Mouse (Mus musculus) myocyte (in vitro differentiated cells): ENCODE measurements around the gene Slc52a3. TPM values are rescaled to one million over a fixed set of nuclear protein-coding genes. Genes with fewer than 3 reads are reported as not detected.

Experiments used
- H3K27me3 ChIP-seq: one replicate; pipeline ENCODE4 v1.6.1; 2011; ENCODE audit not compliant: control insufficient read depth, insufficient read depth, insufficient read length
- H3K36me3 ChIP-seq: one replicate; pipeline ENCODE4 v1.6.1; 2011; ENCODE audit not compliant: control insufficient read depth, insufficient read depth
- H3K4me2 ChIP-seq: one replicate; pipeline ENCODE4 v1.6.1; 2011; ENCODE audit warnings: low read depth, control low read depth
- H3K4me3 ChIP-seq: one replicate; pipeline ENCODE4 v1.5.1; 2011; ENCODE audit warnings: mild to moderate bottlenecking, control low read depth, moderate library complexity
- H3K79me2 ChIP-seq: one replicate; pipeline ENCODE4 v1.6.1; 2011; ENCODE audit not compliant: control insufficient read depth, insufficient read depth
- H3ac ChIP-seq: one replicate; pipeline ENCODE4 v1.6.1; 2011; ENCODE audit not compliant: control insufficient read depth, insufficient read length
- CEBPB ChIP-seq: IDR thresholded peaks from 2 replicates; pipeline ENCODE4 v1.6.1; 2011; ENCODE audit warnings: mild to moderate bottlenecking, moderate library complexity; ENCODE audit not compliant: poor library complexity, insufficient read depth, severe bottlenecking
- E2F4 ChIP-seq: IDR thresholded peaks from one replicate; pipeline ENCODE4 v1.6.1; 2011; ENCODE audit warnings: mild to moderate bottlenecking, control low read depth, moderate library complexity; ENCODE audit not compliant: insufficient read depth
- MAX ChIP-seq: IDR thresholded peaks from one replicate; pipeline ENCODE4 v1.6.1; 2011; ENCODE audit warnings: low read depth, mild to moderate bottlenecking, control low read depth
- MYOD1 ChIP-seq, 3 experiments: IDR thresholded peaks; one replicate each; pipeline ENCODE4 v1.6.1; 2011; ENCODE audit warnings: control low read depth in 2 of 3, low read depth in 2 of 3, mild to moderate bottlenecking in 2 of 3, moderate library complexity in 1 of 3; ENCODE audit not compliant: insufficient read length in 2 of 3, control insufficient read depth in 1 of 3
- MYOG ChIP-seq, 3 experiments: IDR thresholded peaks; one replicate each; pipeline ENCODE4 v1.6.1; 2011; ENCODE audit warnings: control low read depth in 2 of 3, low read depth in 2 of 3, mild to moderate bottlenecking in 2 of 3; ENCODE audit not compliant: insufficient read length in 2 of 3, control insufficient read depth in 1 of 3, insufficient read depth in 1 of 3
- POLR2A ChIP-seq: IDR thresholded peaks from one replicate; pipeline ENCODE4 v1.6.1; 2011; ENCODE audit warnings: low read depth, mild to moderate bottlenecking, control low read depth, moderate library complexity; ENCODE audit not compliant: insufficient read length
- POLR2AphosphoS2 ChIP-seq: IDR thresholded peaks from one replicate; pipeline ENCODE4 v1.6.1; 2011; ENCODE audit warnings: low read depth, control low read depth; ENCODE audit not compliant: insufficient read length
- REST ChIP-seq: IDR thresholded peaks from one replicate; pipeline ENCODE4 v1.6.1; 2011; ENCODE audit warnings: mild to moderate bottlenecking, control low read depth, moderate library complexity; ENCODE audit not compliant: insufficient read depth, insufficient read length
- SRF ChIP-seq: IDR thresholded peaks from one replicate; pipeline ENCODE4 v1.6.1; 2011; ENCODE audit warnings: low read depth; ENCODE audit not compliant: control insufficient read depth, insufficient read length
- TCF12 ChIP-seq: IDR thresholded peaks from one replicate; pipeline ENCODE4 v1.6.1; 2011; ENCODE audit warnings: mild to moderate bottlenecking, control low read depth; ENCODE audit not compliant: poor library complexity, insufficient read depth, severe bottlenecking
- TCF3 ChIP-seq: IDR thresholded peaks from one replicate; pipeline ENCODE4 v1.6.1; 2011; ENCODE audit warnings: low read depth, control low read depth; ENCODE audit not compliant: insufficient read length
- USF1 ChIP-seq: IDR thresholded peaks from one replicate; pipeline ENCODE4 v1.6.1; 2011; ENCODE audit warnings: low read depth, mild to moderate bottlenecking, control low read depth, moderate library complexity
- polyA plus RNA-seq: library from polyadenylated mRNA; unstranded; fragments of >200 nt; fragmentation: generic; extraction: Trizol; gene quantifications from one replicate; pipeline ENCODE4 v1.2.1, GENCODE M21; 2012; ENCODE audit warnings: missing spikeins

The Slc52a3 gene
- polyA plus RNA-seq, 1 experiment = 0.02 TPM

GRCm38 (mm10) chr2:151984019-151984418, 12.3 kb upstream of the Slc52a3 start:
- peaks cover 10% of the 10 kb centered on the region for H3K79me2 ChIP-seq
- H3K4me3 ChIP-seq = no peak overlapping the region
- H3K36me3 ChIP-seq = no peaks in the 10 kb centered on the region
- TF ChIP-seq MYOG (IDR thresholded peaks at IDR 0.05; ENCODE audit: control insufficient read depth in 1 of 3, insufficient read depth in 1 of 3, insufficient read length in 2 of 3, low read depth in 2 of 3) (no peak), TCF3 (no peak), REST (no peak), CEBPB (no peak), POLR2A (no peak), TCF12 (no peak), POLR2AphosphoS2 (no peak), MAX (no peak), SRF (no peak), USF1 (no peak), E2F4 (no peak), MYOD1 (IDR thresholded peaks at IDR 0.05; ENCODE audit: control insufficient read depth in 1 of 3, insufficient read length in 2 of 3, low read depth in 2 of 3) (no peak)
- H3K4me2 ChIP-seq = peak overlapping the region; percentile 34
- no peaks in the 10 kb centered on the region for H3K27me3 ChIP-seq
- H3ac ChIP-seq = no peak overlapping the region

GRCm38 (mm10) chr2:151985426-151986172, 10.7 kb upstream of the Slc52a3 start:
- H3K4me3 ChIP-seq = no peak overlapping the region
- no peaks in the 10 kb centered on the region for H3K27me3 ChIP-seq
- no peak overlapping the region for H3ac ChIP-seq
- peak overlapping the region; percentile 39 for H3K4me2 ChIP-seq
- TF ChIP-seq E2F4 (no peak), MAX (no peak), SRF (no peak), MYOD1 (IDR thresholded peaks at IDR 0.05; ENCODE audit: control insufficient read depth in 1 of 3, insufficient read length in 2 of 3, low read depth in 2 of 3) (peak in 1 of 3 experiments; percentile 37), POLR2A (no peak)
- H3K36me3 ChIP-seq = no peaks in the 10 kb centered on the region
- H3K79me2 ChIP-seq = no peaks in the 10 kb centered on the region

GRCm38 (mm10) chr2:151986958-151987357, 9.4 kb upstream of the Slc52a3 start:
- no peak overlapping the region for H3ac ChIP-seq
- H3K27me3 ChIP-seq = no peaks in the 10 kb centered on the region
- no peak overlapping the region for H3K4me3 ChIP-seq
- H3K36me3 ChIP-seq = no peaks in the 10 kb centered on the region
- H3K4me2 ChIP-seq = no peak overlapping the region
- TF ChIP-seq POLR2A (no peak), CEBPB (no peak), POLR2AphosphoS2 (no peak), TCF12 (no peak), USF1 (no peak), E2F4 (no peak), REST (no peak), MYOG (IDR thresholded peaks at IDR 0.05; ENCODE audit: control insufficient read depth in 1 of 3, insufficient read depth in 1 of 3, insufficient read length in 2 of 3, low read depth in 2 of 3) (no peak), MAX (no peak), TCF3 (no peak), SRF (no peak), MYOD1 (IDR thresholded peaks at IDR 0.05; ENCODE audit: control insufficient read depth in 1 of 3, insufficient read length in 2 of 3, low read depth in 2 of 3) (no peak)
- no peaks in the 10 kb centered on the region for H3K79me2 ChIP-seq

GRCm38 (mm10) chr2:151988978-151989377, 7.3 kb upstream of the Slc52a3 start:
- H3K4me2 ChIP-seq = no peak overlapping the region
- TF ChIP-seq MYOD1 (IDR thresholded peaks at IDR 0.05; ENCODE audit: control insufficient read depth in 1 of 3, insufficient read length in 2 of 3, low read depth in 2 of 3) (no peak), E2F4 (no peak), REST (no peak), SRF (no peak), USF1 (no peak)
- H3K36me3 ChIP-seq = no peaks in the 10 kb centered on the region
- no peaks in the 10 kb centered on the region for H3K27me3 ChIP-seq
- H3K4me3 ChIP-seq = no peak overlapping the region
- H3ac ChIP-seq = no peak overlapping the region
- no peaks in the 10 kb centered on the region for H3K79me2 ChIP-seq

DNA sequence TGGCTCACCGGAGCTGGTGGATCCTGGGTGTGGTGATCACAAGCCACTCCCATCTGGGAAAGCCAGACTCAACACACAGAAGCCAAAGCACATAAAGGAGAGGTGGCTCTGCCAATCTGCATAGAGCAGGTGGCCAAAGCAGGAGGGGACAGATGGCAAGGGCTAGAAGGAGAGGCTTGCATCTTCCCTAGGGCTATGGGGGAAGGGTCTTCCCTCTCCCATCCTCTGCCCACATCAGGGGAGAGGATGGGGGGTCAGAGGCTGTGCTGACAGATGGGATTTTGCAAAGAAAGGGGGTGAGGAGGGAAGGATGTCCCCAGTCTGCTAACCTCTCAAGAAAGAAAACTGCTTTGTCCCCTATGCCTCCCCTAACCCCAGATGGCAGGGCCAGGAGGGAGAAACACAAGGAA, 5.3 kb upstream of the Slc52a3 start:
- H3K4me3 ChIP-seq = no peak overlapping the region
- no peaks in the 10 kb centered on the region for H3K36me3 ChIP-seq
- no peaks in the 10 kb centered on the region for H3K79me2 ChIP-seq
- no peak overlapping the region for H3ac ChIP-seq
- no peak for TF ChIP-seq CEBPB
- H3K27me3 ChIP-seq = no peaks in the 10 kb centered on the region
- no peak overlapping the region for H3K4me2 ChIP-seq
